Mouse (Mus musculus) mature B cell (primary cell): ENCODE results near the gene Abcc3.
"Not testable (repeated sequence)": the region's sequence is repeated elsewhere in the genome, so short reads cannot be mapped to it uniquely, and the experiment has no call there.

ENCODE experiments used
- in situ Hi-C: fragments of 300-500 bp; cut with MboI; formaldehyde crosslinking; loops from 2 replicates; pipeline ENCODE4 v1.14.3; 2019

Gene Abcc3

GRCm38 (mm10) chr11:94402731-94403130, 9.9 kb upstream of the Abcc3 start:
- in situ Hi-C loops = no loop called here

- in situ Hi-C loops = not testable (repeated sequence)
Measured at GRCm38 (mm10) chr11:94402029-94402428, 9.2 kb upstream of the Abcc3 start.

GRCm38 (mm10) chr11:94400996-94401395, 8.2 kb upstream of the Abcc3 start:
- in situ Hi-C loops = no loop called here

DNA sequence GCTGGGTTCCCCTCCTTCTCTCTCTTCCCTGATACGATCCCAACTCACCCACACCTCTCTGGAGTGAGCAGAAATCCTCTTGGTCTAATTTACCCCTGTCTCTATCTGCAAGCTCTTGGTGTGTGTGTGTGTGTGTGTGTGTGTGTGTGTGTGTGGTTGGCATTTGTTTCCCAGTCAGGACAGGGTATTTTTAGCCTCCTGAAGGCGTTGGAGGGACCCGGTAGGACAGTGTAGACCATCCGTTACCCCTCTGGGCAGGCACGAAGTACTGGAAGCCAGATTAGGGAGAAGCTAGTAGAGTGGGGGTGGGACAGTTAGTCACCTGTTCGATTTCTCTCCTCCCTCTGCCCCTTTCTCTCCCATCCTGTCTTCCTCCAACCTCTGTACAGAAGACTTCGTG, 1.3 kb upstream of the Abcc3 start:
- in situ Hi-C loops = no loop called here

- in situ Hi-C loops = not testable (repeated sequence)
Measured at GRCm38 (mm10) chr11:94393490-94393889, 693 bp upstream of the Abcc3 start.

GRCm38 (mm10) chr11:94391661-94392060, 1.1 kb downstream of the Abcc3 start:
- in situ Hi-C loops = no loop called here

- in situ Hi-C loops = no loop called here
Measured at GRCm38 (mm10) chr11:94390825-94391224, 2.0 kb downstream of the Abcc3 start.

DNA sequence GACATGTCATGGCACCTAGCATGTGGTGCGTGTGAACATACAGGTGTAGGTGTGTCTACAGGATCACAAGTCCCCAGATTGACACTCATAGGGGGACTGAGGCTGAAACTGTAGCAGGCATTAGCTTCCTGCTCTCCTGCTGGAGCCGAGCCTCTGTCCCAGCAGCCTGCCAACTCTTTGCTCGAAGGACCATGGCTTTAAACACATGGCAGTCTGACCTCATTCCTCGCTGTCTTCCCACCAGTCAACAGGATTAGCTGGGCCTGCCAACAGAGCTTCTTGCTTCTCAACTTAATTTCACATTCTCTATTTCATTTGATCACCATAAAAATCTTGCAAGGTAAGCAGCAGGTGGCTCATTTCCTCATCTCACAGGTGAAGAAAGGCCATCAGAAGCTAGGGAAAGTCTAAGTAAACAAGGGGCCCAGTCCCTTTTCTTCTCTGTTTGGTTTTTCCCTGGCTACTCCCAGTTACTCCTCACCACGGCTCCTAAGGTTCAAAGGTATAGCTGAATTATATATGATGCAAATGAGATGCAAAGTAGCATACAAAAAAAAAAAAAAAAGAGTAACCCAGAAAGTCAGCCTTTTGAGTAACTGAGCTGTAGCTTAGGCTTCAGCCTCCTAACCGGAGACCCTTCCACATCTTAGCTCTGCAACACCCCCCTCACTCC, 2.9 kb downstream of the Abcc3 start:
- in situ Hi-C loops = no loop called here

GRCm38 (mm10) chr11:94389021-94389420, 3.8 kb downstream of the Abcc3 start:
- in situ Hi-C loops = no loop called here

DNA sequence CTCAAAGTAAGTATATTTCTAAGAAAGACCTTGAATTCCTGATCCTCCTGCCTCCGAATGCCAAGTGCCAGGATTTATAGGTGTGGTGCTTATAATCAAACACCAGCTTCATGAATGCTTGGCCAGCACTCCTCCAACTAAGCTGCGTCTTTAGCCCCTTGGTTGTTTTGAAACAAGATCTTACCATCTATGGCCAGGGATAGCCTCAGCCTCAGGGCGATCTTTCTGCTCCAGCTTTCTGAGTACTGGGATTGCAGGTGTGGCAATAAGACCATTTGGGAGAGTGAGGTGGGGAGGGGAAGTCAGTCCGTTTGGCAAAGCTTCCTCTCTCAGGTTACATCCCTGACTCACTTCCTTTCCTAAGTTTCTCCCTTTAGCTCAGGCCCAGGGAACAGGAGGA, 5.0 kb downstream of the Abcc3 start:
- in situ Hi-C loops = no loop called here

DNA sequence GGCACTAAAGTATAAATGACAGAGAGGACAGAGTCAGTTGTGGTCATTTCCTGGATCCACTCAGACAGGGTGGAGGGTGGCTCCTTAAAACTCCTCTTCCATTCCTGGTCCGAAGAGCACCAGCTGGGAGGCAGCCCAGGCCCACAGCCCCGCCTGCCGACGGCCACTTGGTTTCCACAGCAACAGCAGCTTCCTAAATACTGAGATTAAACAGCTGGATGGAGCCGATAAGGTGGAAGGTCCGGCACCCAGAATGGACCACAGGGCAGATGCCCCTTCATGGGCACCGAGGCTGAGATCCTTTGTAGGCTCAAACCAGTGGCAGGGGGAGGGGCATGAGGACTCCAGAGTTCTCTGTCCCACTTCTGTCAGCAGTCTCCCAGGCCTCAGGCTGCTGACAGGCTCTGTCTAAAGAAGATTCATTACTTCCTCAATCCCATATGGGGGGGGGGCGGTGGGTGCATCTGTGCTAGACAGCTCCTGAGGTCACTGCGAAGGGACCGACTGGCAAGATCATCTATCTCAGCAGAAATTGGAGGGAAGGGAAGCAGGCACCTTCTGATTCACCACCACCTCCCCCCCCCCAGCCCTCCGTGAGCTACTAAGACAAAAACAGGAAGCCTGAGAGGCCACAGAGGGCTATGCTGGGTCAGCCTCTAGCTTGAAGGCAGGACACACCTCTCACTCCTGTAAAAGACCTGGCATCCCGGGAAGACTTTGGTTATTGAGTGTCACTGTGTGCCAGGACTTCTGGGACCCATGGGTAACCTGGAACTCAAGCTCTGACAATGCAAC, 6.6 kb downstream of the Abcc3 start:
- in situ Hi-C loops = no loop called here

DNA sequence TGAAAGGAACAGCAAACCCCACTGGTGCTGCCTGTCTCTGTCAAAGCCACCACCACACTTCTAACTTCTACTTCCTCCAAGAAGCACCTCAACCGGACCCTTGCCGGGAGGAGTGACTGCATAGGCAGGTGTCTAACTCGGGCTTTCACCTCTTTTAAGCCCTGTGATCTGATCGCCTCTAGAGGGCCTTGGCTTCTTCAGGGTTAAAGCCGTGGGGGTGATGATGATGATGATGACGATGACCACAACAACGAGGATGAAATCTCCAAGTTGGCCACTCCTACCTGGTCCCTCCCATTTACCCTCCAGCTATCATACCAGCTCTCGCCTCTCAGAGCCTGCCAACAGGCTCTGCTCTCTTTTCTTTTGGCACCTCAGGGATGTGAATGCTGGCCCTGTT, 13.1 kb downstream of the Abcc3 start:
- in situ Hi-C loops = no loop called here

DNA sequence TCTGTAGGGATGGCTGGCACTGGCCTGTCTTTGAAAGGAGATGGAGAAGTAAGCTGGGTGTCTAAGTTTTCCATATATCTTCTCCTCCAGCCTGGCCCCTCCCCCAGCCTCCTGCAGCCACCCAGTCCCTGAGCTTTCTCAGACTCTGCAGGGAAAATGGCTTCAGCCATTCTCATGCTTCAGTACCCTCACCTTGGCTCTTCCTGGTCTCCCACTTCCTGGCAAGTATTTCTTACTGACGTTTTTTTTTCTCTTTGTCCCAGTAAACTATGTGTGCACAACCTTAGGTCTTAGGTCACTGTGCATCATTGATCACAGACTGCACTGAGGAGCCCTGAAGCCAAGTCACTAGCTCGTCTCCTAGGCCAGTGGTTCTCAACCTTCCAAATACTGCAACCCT, 13.7 kb downstream of the Abcc3 start:
- in situ Hi-C loops = no loop called here

GRCm38 (mm10) chr11:94374276-94374948, 18.4 kb downstream of the Abcc3 start:
- in situ Hi-C loops = no loop called here

- in situ Hi-C loops = no loop called here
Measured at GRCm38 (mm10) chr11:94370809-94371208, 22.0 kb downstream of the Abcc3 start.

GRCm38 (mm10) chr11:94369981-94370380, 22.8 kb downstream of the Abcc3 start:
- in situ Hi-C loops = no loop called here

DNA sequence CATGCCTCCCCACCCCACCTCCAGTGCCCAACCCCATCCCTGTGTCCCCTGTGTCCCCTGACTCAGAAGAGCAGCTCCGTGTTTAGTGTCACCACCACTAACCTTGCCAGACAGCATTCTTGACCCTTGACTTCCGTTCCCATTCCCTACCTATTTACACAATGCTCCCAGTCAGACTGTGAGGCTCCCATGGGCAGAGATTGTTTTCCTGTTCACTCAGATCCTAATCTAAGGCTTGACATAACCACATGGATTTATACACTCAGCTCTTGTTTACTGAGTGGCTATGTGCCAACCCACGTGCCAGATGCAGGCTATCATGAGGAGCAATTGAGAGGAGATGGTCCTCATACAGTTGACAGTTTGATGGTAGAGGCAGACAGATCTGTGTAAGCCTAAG, 27.5 kb downstream of the Abcc3 start:
- in situ Hi-C loops = no loop called here

DNA sequence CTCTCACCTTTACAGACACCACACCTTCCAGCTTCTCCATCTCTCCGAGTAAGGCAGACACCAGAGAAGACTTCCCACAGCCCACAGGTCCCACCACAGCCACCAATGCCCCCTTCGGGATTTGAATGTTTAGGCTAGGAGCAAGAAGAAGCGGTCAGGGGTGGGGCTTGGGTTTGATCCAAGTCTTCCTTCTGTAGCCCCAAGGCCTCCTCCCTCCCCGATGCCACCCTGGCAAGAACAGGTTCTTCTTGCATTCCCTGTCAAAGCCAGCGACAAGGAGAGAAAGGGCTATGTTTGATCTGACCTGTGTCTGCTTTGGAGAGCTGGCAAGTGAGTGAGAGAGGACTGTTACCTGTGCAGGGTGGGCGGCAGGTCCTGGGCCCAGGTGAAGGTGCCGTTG, 29.1 kb downstream of the Abcc3 start:
- in situ Hi-C loops = no loop called here

DNA sequence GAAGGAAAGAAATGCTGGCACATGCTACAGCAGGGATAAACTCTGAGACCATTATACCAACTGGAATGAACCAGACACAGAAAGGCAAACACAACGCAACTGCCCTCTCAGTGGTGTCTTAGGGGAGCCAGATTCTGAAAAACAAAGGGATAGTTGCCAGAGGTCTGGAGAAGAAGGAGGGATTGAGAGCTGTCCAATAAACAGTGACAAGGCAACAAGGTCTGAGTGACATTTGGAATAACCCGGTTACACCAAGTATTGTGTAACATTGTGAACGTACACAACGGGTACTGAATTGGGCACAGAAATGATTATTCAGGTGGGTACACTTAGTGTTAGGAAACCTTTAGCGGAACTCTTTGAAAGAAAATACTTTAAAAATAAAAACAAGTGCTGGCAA, 30.7 kb downstream of the Abcc3 start:
- in situ Hi-C loops = no loop called here

DNA sequence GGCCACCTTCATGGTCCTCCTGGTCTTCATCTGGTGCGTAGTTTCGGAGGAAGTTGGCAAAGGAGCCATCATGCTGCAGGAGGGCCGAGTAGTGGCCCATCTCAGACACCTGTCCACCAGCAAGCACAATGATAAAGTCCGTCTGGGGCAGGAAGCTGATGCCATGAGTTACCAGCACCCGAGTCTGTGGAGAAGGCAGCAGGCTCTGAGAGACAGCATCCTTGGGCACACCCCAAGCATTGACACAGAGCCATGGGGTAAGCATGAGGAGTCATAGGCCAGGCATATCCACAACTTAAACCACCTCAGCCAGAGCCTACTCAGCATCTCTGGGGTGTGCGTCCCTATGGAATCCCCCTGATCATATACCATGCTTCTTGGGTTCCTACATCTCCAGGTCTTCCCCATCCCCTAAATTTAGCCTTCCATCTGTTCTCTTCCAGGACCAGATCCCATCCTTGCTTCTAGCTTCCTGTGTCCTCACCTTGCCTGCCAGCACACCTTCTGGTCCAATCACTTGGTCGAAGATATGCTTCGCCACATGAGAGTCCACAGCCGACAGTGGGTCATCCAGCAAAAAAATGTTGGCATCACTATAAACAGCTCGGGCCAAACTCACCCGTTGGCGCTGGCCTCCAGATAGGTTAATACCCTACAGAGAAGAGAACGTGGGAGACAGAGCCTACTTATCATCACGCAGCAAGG, 31.5 kb downstream of the Abcc3 start:
- in situ Hi-C loops = no loop called here

DNA sequence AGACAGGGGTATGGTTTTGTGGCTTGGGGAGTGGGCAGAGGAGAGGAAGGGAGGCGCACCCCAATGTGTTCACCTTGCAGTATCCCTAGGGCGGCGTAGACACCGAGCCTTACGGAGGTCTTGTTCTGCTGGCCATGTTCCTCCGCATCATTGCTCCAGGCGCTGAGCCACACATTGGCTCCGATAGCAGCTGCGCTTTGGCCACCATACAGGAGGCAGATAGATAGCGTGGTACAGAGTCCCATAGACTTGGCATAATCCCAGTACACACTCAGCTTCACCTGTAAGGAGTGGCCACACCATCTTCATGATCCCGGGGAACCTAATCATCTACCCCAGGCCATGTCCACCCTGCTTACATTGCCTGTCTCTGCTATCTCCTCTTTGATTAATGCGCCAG, 33.6 kb downstream of the Abcc3 start:
- in situ Hi-C loops = no loop called here

DNA sequence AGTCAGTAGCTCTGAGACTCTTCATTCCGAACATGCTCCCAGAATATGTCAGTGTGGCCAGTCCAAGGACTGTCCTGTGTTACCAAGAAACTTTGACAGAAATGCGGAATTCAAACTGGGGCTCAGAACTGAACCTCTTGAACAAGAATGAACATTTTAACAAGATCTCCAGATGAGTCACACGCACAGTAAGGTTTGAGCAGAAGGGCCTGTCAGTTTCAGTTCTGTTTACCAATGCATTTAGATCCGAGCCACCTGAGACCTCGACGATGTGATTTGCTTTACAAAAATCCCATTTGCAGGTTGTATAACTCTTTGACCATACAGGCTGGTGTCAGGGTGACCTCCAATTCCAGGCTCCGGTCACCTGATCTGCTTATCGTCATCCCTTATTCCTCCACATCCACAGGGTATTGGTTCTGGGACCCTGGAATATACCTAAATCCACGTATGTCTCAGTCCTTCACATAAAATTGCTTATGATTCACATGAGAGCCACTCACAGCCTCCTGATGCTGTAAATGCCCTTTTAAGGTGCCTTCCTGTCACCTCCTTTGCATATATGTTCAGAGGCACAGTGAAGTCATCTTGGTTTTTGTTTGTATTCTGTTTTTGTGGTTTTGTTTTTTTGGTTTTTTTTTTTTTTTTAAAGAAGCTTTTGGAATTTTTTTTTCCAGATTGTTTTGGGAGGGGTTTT, 37.1 kb downstream of the Abcc3 start:
- in situ Hi-C loops = no loop called here
